Mouse (Mus musculus): ENCODE measurements at regions not wholly inside any gene's neighbourhood (a gene's known extent, or its start where the extent isn't known, plus 50 kb on each side); places are given as distances from the start of the nearest gene placed in this dataset.

DNA sequence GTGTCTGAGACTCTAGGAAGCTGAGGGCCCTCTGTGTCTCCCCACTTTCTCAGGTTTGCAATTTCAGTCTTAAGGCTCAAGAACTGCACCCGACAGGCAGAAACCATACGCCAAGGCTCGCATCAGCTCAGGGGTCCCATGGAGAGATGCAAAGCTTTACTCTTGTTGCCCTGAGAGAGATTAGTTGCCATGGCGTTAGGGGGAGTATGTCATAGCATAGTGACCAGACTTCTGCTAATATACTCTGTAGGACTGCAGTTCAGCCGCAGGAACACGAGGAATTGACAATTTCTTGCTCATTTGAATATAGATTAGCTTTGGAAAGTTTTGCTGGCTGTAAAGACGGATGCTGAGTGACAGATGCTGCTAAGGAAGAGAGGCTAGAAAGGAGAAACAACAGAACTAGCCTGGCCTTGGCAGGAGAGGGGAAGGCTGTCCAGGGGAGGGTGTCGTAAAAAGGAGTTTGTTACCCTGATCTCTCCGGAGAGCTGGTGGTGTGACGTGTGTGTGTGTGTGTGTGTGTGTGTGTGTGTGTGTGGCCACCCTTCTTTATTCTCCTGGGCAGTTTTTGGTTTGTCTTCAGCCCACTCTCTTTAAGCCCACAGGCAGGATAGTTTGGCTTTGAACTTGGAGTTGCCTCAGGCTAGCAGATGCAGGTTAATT is 235.3 kb downstream of the Vrk1 start:
- TF ChIP-seq GATA4 (IDR thresholded peaks at IDR 0.05; ENCODE audit: insufficient replicate concordance, low read length), result no peak

DNA sequence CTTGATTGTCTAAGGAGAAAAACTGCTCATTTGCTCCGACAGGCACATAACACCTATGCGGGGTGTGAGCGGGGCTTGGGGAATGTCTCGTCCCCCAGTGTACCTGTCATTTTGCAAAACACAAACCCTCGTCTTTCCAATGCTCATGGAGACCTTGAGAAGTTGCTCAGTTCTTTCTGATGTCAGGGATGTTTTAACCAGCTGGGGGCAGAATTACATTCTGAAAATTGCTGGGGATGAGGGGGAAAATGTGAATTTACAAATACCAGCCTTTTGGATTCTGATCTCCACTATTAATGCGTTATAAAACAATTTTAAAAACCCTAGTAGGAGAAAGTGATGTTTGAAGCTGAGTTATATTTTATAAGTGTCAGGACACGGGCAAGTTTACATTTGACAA is 263.6 kb downstream of the Vrk1 start:
- no peak for TF ChIP-seq GATA4 (IDR thresholded peaks at IDR 0.05; ENCODE audit: insufficient replicate concordance, low read length)

DNA sequence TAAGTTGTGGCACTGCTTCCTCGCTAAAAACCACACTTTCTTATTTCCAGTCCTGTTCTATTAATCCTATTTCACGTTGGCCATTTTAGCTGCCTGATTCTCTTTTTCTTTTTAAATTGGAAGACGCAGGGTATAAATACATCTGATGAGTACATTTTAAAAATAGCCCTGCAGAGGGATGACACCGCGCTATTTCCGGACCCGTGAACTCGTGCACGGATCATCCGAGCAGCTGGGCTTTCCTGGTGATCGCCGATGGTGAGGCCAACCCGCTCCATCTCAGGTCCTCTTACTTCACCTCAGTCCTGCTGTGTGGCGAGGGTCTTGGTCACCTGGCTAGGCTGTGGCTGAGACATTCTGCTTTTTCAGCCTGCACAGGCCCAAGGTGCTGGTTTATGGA is 267.9 kb downstream of the Vrk1 start:
- TF ChIP-seq GATA4 (IDR thresholded peaks at IDR 0.05; ENCODE audit: insufficient replicate concordance, low read length), result no peak

DNA sequence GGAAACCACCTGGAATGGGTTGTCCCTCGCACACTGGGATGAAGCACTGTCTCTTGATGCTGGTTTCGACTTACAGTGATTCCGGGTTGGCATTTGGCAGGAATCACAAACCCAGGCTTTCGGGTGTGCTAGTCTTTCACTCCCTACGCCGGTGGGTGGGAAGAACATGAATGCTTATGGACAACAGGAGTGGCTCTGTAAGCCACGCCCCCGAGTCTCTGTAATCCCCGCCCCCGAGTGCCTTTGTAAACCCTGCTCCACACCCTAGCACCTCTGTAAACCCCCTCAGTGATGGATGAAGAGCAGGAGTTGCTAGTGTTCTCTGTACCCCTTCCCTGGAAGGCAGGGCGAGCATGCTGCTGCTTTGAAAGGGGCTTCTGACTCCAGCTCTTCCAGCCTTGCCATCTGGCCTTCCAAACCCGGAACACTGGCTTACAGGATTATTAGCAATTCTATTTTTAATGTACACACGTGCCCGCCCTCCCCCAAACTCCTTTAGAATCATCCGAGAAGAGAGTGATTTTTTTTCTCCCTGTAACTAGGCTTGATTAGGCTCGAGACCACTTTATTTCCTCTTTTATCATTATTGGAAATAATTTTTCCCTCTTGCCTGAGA is 272.6 kb downstream of the Vrk1 start:
- no peak for TF ChIP-seq GATA4 (IDR thresholded peaks at IDR 0.05; ENCODE audit: insufficient replicate concordance, low read length)

DNA sequence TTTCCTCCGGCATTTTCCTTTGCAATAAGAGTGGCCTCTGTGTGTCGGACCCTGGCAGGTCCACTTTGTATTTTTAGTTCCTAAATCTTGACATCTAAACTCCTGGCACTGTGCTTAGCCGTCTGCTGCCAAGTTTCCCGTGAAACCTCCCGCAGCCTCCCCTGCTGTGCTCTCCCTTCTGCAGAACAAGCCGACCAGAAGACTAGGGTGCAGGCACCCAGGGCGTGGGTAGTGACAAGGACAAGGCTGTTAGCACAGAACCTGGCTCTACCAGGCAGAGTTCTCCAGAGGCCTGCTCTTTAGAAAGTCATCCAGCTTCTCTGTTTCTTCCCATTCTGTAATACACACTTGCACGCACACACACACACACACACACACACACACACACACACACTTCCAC is 274.8 kb downstream of the Vrk1 start:
- TF ChIP-seq GATA4 (IDR thresholded peaks at IDR 0.05; ENCODE audit: insufficient replicate concordance, low read length), result no peak

DNA sequence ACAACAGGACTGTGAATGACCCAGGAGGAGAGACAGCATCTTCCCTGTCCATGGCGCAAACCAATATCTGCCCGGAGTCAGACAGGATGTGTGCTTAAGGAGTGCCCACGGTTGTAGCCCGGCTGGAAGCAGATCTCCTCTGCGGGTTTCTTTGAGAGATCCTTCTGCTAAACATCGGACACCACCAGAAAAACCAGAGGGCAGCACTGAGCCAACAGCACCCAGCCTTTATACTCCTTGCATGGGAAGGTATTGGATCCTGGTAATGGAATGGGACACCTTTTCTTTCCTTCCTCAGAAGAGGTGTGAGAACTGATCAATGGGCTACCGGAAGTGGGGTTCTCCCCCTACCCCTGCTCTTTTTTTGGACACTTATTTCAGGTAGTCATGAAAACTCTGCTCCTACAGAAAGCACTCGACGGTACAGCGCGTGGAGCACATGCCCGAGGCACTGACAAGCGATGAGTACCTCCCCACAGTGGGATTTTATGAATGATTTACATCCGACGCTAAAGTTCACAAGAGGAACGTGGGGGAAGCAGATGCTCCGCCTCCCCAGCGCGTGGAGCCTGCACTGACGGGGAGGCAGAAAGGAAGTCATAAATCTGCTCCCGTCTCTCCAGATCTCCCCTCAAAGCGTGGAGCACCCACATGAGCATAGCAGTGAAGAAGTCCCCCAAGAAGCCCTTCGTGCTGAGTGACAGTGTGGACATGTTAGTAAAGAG is 278.9 kb downstream of the Vrk1 start:
- TF ChIP-seq GATA4 (IDR thresholded peaks at IDR 0.05; ENCODE audit: insufficient replicate concordance, low read length), result no peak

DNA sequence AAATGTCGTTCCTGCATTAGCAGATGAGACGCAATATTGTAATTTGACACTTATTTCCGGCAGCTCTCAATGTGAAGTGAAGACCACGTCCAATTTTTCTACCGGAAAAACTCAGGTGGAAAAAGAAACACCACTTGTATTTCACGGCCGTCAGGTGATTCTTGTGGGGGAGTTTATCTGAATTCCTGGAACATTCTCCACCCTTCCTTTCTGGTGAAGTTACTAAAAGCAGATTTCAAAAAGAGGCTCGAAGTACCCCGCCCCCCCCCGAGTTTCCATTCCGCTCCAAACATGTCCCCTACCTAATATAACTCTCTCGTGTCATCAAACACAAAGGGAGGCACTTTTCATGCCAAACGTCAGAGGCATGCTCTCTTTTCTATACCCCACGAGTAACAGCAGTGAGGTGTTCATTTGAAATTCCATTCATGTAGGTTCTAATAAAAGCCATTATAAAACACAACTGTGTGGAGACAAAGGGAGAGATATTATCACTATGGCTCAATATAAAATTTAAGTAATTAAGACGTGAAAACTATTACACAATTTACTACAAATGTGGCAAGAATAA is 281.5 kb downstream of the Vrk1 start:
- TF ChIP-seq GATA4 (IDR thresholded peaks at IDR 0.05; ENCODE audit: insufficient replicate concordance, low read length), result no peak

DNA sequence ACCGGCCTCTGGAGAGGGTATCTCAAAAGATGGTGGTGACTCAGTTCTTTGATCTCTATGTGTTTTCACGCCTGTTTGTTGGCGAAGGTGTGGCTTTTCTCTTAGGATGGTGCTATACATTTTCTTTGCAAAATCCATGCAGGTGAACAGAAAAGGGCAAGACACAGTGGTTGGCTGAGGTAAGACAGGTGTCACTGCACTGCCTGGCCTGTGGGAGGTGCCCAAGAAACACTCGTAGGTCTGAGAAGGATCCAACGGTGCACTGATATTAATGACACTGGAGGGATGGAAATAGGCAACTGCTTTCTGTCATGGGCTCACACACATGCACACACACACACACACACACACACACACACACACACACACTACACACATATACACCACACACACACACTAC is 283.1 kb downstream of the Vrk1 start:
- no peak for TF ChIP-seq GATA4 (IDR thresholded peaks at IDR 0.05; ENCODE audit: insufficient replicate concordance, low read length)

DNA sequence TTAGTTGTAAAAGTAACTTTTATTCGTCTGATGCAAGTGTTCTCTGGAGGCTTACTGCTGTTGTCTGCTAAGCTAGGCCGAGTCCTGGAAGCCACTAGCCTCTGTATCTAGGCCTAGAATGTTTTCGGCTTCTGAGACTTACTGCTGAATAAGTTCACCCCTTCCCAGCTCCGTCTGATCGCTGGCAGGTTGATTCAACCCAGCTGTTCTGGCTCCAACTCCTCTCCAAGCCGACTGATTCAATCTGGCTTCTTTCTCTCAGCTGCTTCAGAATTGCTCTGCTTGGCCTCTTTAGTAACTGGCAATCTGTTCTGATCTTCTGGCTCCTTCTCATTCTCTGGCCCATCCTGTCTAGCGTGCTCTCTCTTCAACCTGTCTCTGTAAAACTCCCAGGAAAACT is 285.6 kb downstream of the Vrk1 start:
- TF ChIP-seq GATA4 (IDR thresholded peaks at IDR 0.05; ENCODE audit: insufficient replicate concordance, low read length), result no peak

DNA sequence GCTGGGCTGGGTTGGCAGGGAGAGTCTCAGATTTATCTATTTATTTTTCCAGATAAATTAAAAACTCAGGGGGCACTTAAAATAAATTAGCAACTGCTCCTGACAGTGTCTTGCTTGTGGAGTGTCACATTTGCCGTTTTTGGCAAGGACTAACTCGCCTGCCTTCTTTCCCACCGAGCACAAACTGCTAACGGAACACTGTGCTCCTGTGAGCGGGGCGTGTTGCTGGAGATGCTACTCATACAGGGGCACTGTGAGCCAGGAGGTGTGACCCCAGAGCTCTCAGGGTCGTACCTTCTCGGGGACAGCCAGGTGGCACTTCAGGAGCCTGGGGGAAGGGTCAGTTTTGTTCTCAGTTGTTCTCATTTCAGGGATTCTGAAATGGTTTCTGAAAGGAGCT is 292.6 kb downstream of the Vrk1 start:
- TF ChIP-seq GATA4 (IDR thresholded peaks at IDR 0.05; ENCODE audit: insufficient replicate concordance, low read length), result no peak

DNA sequence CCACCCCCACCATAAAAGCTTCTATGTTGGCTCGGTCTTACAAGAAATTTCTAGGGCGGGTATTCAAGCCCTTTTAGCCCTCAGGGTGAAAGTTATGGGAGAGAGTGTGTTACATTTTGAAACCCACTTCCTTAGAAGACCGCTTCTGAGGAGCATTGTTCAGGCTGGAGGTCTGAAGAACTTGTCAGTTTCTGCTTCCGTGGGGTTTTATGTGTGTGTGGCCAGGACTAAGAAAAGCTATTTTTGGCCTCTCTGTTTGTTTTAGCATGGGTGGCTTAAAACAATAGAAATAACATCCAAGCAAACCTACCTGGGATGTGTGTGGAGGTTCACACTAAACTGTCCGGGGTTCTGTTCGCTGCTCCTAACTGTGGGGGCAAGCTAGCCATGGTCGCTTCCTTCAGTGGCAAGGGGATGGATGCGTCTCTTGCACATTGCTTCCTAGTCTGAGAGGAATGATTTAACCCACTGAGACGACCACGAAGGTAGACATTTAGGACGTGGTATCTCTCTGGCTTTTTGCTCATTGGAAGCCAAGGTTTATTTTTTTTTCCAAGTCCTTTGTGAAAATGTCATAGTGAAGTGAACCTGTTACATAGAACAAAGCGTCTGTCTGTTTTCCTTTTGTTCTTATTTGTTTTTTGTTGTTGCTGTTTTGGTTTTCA is 298.4 kb downstream of the Vrk1 start:
- no peak for TF ChIP-seq GATA4 (IDR thresholded peaks at IDR 0.05; ENCODE audit: insufficient replicate concordance, low read length)

DNA sequence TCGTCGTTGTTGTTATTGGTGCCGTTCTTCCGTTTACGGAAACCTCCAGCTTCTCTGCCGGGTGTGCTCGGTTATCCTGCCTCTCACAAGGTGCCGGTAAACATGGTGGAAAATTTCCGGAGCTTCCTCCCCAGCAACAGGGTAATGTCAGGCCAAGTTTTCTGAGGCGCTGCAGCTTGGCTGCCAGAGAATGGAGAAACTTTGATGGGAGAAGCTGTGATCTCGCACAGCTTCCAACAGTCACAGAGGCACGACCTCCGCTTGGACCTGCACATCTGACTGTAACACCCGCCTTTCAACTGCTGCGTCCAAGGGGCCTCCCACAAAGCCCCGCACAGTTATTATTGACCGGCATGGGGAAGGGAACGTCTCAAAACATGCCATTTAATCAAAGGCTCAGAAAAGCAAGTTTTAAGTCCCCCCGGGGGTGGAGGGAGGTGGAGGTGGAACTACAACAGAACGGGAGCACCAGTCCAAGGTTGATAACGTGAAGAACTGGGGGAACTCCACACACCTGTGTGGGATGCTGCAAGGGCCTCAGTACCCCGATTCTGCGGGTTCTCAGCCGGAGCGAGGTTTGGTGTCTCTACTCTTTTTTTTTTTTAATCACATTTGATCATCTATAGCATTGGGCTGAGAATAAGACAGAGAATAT is 299.1 kb downstream of the Vrk1 start:
- no peak for TF ChIP-seq GATA4 (IDR thresholded peaks at IDR 0.05; ENCODE audit: insufficient replicate concordance, low read length)

DNA sequence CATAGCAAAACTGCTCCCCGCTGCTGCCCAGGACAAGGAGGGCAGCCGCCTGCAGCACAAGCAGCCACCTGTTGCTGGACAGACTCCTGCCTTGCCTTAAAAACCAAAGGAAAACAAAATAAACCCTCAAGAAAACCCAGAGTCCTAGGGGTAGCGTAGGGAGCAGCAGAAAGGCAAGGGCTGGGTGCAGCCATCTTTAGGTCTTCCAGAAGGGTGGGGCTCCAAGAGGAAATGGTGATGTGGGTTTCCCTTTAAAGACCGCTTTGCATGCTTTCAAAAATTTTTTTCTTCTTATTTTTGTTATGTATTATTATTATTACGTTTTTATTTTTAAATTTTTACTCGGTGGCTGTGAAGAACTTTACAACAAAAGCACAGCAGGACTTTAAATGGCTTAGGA is 300.1 kb downstream of the Vrk1 start:
- TF ChIP-seq GATA4 (IDR thresholded peaks at IDR 0.05; ENCODE audit: insufficient replicate concordance, low read length), result no peak

DNA sequence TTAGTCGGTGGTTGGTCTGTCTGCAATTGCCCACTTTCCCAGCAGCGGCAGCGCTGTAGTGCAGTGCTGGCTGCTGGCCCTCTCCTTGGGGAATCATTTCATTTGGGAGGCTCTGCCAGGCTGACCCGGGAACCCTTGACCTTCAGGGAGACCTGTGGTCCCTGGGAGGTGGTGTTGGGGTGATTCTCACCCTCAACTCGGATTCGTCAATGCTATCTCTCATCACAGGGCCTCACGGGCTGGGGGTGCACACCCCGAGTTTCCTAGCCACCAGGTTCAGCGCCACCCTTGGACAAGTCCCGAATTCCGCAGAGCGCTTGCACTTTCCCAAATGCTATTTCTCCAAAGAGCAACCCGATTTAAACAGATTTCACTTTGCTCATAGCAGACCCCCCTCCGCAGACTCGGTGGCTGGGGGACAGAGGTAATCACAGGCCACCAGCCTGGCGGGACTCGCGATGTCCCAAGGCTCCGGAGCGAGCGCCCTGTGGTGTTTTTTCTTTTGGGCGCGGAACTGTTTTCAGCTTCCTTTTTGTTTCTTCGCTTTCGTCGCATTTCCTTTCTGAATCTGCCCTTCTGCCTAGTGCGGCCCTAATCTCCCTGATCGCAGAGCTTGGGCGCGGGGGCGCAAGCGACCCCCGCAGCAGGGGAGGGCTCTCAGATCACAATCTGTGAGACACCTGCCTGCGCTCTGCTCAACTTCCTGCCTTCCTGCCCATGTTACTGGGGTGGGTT is 300.7 kb downstream of the Vrk1 start:
- TF ChIP-seq GATA4 (IDR thresholded peaks at IDR 0.05; ENCODE audit: insufficient replicate concordance, low read length), result no peak

Data from liver, adult (tissue).